Mouse (Mus musculus): ENCODE data around the gene Lrrc66.

DNA sequence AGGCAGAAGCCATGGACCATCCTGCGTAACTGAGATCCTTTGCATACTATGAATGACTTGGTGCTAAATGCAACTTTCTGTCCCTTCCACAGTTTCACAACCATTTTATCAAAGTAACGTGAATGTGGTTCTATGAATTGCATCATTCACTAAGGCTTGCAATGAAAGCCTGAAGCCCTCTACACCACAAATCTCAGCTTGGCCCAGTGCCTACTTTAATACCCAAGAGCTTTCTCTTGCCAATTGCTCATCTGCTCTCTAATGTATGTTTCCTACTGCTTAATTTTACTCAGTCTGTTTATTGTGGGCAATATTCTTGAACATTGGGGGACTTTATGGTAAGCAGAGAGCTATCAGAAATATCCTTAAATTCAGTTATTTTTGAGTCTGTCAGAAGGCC lies 59.5 kb downstream of the Lrrc66 start:
- TF ChIP-seq CTCF (IDR thresholded peaks at IDR 0.05; ENCODE audit: extremely low read depth, insufficient read depth, low read length) (no peak), POLR2A (IDR thresholded peaks at IDR 0.05; ENCODE audit: extremely low read depth, insufficient read depth, low read length) (no peak)

Data from cortical plate, adult 2 months (tissue).